Mouse (Mus musculus): ENCODE results near the gene Plpp1. TPM values are rescaled to one million over a fixed set of nuclear protein-coding genes. Genes with fewer than 3 reads are reported as not detected.

Gene Plpp1
- polyA plus RNA-seq, 1 experiment = 61.6 TPM

DNA sequence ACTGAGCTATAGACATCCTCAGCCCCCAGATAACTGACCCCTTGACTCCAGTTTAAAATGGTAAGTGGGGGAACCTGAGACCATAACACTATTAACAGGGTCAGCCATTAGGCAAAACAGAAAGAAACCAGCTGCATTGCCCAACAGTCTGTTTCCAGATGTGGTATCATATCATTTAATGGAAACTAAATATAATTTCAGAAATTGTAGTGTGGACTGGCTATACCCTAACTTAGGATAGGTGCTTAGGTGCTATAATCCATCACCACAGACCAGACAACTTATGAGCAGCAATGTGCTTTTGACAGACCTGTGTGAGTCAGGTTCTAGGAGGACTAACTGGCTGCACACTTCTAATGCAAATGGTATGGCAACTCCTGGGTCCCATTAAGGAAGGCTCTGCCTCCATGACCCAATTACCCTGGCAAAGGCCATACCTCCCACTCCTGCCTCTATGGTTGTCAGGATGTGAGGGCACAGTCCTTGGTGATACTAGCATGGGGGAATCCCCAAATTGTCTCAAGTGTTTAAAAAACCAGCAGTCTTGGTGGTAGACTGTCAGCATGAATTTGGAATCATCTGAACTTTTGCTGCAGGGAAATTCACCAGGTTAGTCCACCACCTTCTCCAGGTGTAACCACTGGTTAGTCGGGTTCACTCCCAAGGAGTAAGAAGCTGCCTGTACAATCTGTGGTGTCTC is 62.5 kb downstream of the Plpp1 start:
- Histone ChIP-seq H3K36me3 (ENCODE audit: control insufficient read depth, insufficient read depth, low read length) (peaks cover 11% of the 10 kb centered on the region), H3K27me3 (ENCODE audit: control insufficient read depth, insufficient read depth, low read length) (no peaks in the 10 kb centered on the region), H3K27ac (ENCODE audit: insufficient read depth, low read length) (no peak overlapping the region), H3K4me3 (ENCODE audit: extremely low read depth, insufficient read depth, insufficient read length) (no peak overlapping the region), H3K4me1 (ENCODE audit: control insufficient read depth, insufficient read depth, insufficient read length) (no peaks in the 10 kb centered on the region)
- WGBS = 92% methylated on average over 1 of the region's 1 CpGs
- no peak for TF ChIP-seq POLR2A (IDR thresholded peaks at IDR 0.05; ENCODE audit: low read depth, low read length)
- TF ChIP-seq CTCF (IDR thresholded peaks at IDR 0.05; ENCODE audit: extremely low read depth, insufficient read depth, insufficient read length, insufficient replicate concordance) = no peak
- no peak for DNase-seq (ENCODE audit: low read depth in 1 of 2, low spot score in 2 of 2)

DNA sequence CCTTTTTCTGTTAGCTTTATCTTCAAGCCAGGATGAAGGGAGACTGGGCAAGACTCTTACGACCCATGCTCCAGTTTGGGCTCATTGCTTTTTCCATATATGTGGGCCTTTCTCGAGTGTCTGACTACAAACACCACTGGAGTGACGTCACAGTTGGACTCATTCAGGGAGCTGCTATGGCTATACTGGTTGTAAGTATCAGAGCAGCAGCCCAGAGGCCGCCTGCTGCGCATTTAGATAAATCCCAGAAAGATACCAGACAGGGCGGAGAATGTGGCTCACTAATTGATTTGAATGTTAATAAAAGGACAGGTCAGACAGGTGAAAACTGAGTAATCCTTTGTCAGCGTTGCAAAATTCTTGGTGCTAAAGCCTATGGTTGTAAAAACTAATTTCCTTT is 66.2 kb downstream of the Plpp1 start:
- H3K36me3 ChIP-seq (ENCODE audit: control insufficient read depth, insufficient read depth, low read length) = peaks cover 33% of the 10 kb centered on the region
- 89% methylated on average over 7 of the region's 7 CpGs for WGBS
- no peak for TF ChIP-seq POLR2A (IDR thresholded peaks at IDR 0.05; ENCODE audit: low read depth, low read length)
- TF ChIP-seq CTCF (IDR thresholded peaks at IDR 0.05; ENCODE audit: extremely low read depth, insufficient read depth, insufficient read length, insufficient replicate concordance) = no peak
- no peak for DNase-seq (ENCODE audit: low read depth in 1 of 2, low spot score in 2 of 2)
- no peaks in the 10 kb centered on the region for H3K4me1 ChIP-seq (ENCODE audit: control insufficient read depth, insufficient read depth, insufficient read length)
- H3K27ac ChIP-seq (ENCODE audit: insufficient read depth, low read length) = no peak overlapping the region
- H3K4me3 ChIP-seq (ENCODE audit: extremely low read depth, insufficient read depth, insufficient read length) = no peak overlapping the region
- no peaks in the 10 kb centered on the region for H3K27me3 ChIP-seq (ENCODE audit: control insufficient read depth, insufficient read depth, low read length)

DNA sequence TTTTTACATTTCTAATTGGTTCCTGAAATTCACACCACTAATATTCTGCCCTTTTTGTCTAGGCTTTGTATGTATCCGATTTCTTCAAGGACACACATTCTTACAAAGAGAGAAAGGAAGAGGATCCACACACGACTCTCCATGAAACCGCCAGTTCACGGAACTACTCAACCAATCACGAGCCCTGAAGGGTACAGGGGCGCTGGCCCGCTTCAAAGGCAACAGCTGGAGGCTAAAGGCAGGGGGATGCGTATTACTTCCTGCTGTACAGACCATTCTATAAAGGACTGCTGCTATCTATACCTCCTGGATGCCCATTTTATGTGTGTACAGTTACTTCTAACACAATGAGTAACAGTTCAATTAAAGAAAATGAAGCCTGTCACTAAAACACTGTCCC is 66.8 kb downstream of the Plpp1 start:
- Histone ChIP-seq H3K36me3 (ENCODE audit: control insufficient read depth, insufficient read depth, low read length) (peaks cover 38% of the 10 kb centered on the region), H3K4me3 (ENCODE audit: extremely low read depth, insufficient read depth, insufficient read length) (no peak overlapping the region), H3K4me1 (ENCODE audit: control insufficient read depth, insufficient read depth, insufficient read length) (no peaks in the 10 kb centered on the region), H3K27ac (ENCODE audit: insufficient read depth, low read length) (no peak overlapping the region), H3K27me3 (ENCODE audit: control insufficient read depth, insufficient read depth, low read length) (no peaks in the 10 kb centered on the region)
- TF ChIP-seq POLR2A (IDR thresholded peaks at IDR 0.05; ENCODE audit: low read depth, low read length) (no peak), CTCF (IDR thresholded peaks at IDR 0.05; ENCODE audit: extremely low read depth, insufficient read depth, insufficient read length, insufficient replicate concordance) (no peak)
- no peak for DNase-seq (ENCODE audit: low read depth in 1 of 2, low spot score in 2 of 2)
- WGBS = 91% methylated on average over 8 of the region's 8 CpGs

DNA sequence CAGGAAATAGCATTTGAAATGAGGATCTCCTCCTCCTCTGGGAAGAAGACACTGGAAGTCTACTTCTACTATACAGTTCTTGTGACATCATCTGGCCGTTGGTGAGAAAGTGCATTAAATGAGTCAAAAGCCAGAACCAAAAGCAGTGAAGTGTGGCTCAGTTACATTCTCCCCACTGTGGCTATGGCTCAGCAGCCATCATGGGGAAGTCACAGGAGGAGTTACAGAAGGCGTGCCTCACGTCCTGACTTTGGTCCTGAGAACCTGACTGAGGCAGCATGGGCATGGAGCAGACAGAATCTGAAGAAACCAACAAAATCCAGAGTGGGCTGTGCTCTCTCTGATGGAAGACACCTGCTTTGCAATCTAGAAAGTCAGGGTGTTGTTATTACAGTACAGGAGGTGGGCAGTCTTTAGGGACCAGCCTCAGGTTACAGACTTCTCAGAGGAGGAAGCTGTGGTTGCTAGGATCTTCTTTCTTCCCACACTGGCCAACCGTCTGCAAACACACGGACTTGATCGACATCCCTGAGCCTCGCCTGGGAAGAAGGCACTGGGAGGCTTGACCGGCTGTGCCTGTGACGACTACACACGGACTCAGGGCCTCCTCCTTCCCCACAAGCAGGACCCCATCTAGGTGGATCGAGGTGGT is 69.6 kb downstream of the Plpp1 start:
- WGBS = 71% methylated on average over 11 of the region's 11 CpGs
- DNase-seq (ENCODE audit: low read depth in 1 of 2, low spot score in 2 of 2) = no peak
- TF ChIP-seq POLR2A (IDR thresholded peaks at IDR 0.05; ENCODE audit: low read depth, low read length) = no peak
- TF ChIP-seq CTCF (IDR thresholded peaks at IDR 0.05; ENCODE audit: extremely low read depth, insufficient read depth, insufficient read length, insufficient replicate concordance) = no peak
- no peak overlapping the region for H3K4me3 ChIP-seq (ENCODE audit: extremely low read depth, insufficient read depth, insufficient read length)
- H3K27me3 ChIP-seq (ENCODE audit: control insufficient read depth, insufficient read depth, low read length) = no peaks in the 10 kb centered on the region
- H3K36me3 ChIP-seq (ENCODE audit: control insufficient read depth, insufficient read depth, low read length) = peaks cover 46% of the 10 kb centered on the region
- no peaks in the 10 kb centered on the region for H3K4me1 ChIP-seq (ENCODE audit: control insufficient read depth, insufficient read depth, insufficient read length)
- H3K27ac ChIP-seq (ENCODE audit: insufficient read depth, low read length) = no peak overlapping the region

DNA sequence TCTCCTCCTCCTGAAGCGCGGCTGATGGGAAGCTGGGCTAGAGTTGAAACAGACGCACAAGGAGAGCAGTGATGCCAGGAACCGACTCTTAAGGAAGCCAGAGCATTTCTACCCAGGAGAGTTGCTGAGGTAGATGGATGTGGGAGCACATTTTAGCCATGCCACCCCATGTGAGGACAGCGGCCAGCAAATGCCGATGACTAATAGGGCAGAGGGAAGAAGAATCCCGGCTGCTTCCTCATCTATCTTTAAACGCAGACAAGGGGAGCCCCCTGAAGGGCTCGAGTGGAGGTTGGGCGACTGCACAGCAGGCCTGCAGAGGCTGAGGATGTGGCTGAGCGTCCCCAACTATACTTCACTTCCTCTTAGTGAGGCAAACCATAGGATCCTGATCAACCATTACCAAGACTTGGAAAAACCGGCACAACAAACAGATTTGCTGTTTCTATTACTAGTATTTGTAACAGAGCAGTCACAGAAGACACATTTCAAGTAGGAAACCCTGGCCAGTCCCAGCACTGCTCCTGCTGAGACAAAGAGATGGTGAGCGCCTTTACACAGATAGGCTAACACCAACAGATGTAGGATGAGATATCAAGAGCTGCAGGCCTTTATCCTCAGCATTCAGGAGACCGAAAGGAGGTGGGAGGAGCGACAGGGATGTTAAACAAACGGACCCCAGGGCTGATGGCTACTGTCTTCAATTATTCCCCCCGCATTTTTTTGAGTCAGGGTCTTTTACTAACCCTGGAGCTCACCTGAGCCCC is 71.1 kb downstream of the Plpp1 start:
- H3K27ac ChIP-seq (ENCODE audit: insufficient read depth, low read length) = no peak overlapping the region
- DNase-seq (ENCODE audit: low read depth in 1 of 2, low spot score in 2 of 2) = no peak
- no peaks in the 10 kb centered on the region for H3K4me1 ChIP-seq (ENCODE audit: control insufficient read depth, insufficient read depth, insufficient read length)
- TF ChIP-seq POLR2A (IDR thresholded peaks at IDR 0.05; ENCODE audit: low read depth, low read length) (no peak), CTCF (IDR thresholded peaks at IDR 0.05; ENCODE audit: extremely low read depth, insufficient read depth, insufficient read length, insufficient replicate concordance) (no peak)
- peaks cover 46% of the 10 kb centered on the region for H3K36me3 ChIP-seq (ENCODE audit: control insufficient read depth, insufficient read depth, low read length)
- whole genome bisulfite sequencing = 65% methylated on average over 17 of the region's 17 CpGs
- H3K27me3 ChIP-seq (ENCODE audit: control insufficient read depth, insufficient read depth, low read length) = no peaks in the 10 kb centered on the region
- no peak overlapping the region for H3K4me3 ChIP-seq (ENCODE audit: extremely low read depth, insufficient read depth, insufficient read length)

DNA sequence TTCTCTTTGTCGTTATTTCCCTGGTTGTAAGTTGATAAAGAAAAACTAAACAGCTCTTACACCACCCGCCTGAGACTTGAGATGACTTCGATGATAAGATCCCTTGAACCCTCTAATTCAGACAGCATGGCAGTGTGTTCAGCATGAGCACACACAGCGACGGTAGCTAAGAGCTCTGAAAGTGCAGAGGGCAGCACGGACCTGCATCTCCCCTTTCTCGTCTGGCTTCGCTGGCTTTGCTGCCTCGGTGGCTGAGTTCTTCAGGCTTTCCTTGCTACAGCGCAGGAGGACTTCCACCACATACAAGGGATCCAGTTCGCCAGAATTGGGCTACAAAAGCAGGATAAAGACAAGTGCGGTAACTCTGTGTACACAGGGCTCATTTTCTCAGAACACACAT is 86.6 kb downstream of the Plpp1 start:
- Histone ChIP-seq H3K4me1 (ENCODE audit: control insufficient read depth, insufficient read depth, insufficient read length) (no peaks in the 10 kb centered on the region), H3K27me3 (ENCODE audit: control insufficient read depth, insufficient read depth, low read length) (no peaks in the 10 kb centered on the region), H3K27ac (ENCODE audit: insufficient read depth, low read length) (no peak overlapping the region), H3K4me3 (ENCODE audit: extremely low read depth, insufficient read depth, insufficient read length) (no peak overlapping the region), H3K36me3 (ENCODE audit: control insufficient read depth, insufficient read depth, low read length) (peaks cover 40% of the 10 kb centered on the region)
- no peak for DNase-seq (ENCODE audit: low read depth in 1 of 2, low spot score in 2 of 2)
- 97% methylated on average over 12 of the region's 12 CpGs for WGBS
- TF ChIP-seq CTCF (IDR thresholded peaks at IDR 0.05; ENCODE audit: extremely low read depth, insufficient read depth, insufficient read length, insufficient replicate concordance) (no peak), POLR2A (IDR thresholded peaks at IDR 0.05; ENCODE audit: low read depth, low read length) (no peak)

Data from spleen, adult 2 months (tissue).